Mouse (Mus musculus): ENCODE data around the gene Apol11b.
"Not testable (repeated sequence)": the region's sequence is repeated elsewhere in the genome, so short reads cannot be mapped to it uniquely, and the experiment has no call there.

Apol11b gene

DNA sequence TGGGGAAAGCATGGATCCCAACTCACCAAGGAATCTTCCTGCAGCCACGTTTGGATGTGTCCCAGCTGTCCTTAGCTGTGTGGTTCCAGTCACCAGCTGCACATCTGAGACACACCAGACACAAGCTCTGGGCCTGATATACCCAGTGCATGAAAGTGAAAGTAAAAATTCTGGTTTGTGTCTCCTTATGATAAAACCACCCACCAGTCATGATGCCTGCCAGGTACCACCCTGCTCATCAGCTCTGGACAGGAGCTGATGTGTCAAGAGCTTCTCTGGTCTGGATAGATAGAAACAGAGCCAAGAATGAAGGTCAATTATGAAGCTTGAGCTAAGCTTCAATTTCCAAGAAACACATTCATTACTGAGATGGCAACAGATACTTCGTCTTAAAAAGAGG is at the start of gene Apol11b:
Gene Apol11b (minus strand): TSS at position 111 of the 400 bp plus-strand sequence.
- DNase-seq (ENCODE audit: low spot score) = not testable (repeated sequence)

DNA sequence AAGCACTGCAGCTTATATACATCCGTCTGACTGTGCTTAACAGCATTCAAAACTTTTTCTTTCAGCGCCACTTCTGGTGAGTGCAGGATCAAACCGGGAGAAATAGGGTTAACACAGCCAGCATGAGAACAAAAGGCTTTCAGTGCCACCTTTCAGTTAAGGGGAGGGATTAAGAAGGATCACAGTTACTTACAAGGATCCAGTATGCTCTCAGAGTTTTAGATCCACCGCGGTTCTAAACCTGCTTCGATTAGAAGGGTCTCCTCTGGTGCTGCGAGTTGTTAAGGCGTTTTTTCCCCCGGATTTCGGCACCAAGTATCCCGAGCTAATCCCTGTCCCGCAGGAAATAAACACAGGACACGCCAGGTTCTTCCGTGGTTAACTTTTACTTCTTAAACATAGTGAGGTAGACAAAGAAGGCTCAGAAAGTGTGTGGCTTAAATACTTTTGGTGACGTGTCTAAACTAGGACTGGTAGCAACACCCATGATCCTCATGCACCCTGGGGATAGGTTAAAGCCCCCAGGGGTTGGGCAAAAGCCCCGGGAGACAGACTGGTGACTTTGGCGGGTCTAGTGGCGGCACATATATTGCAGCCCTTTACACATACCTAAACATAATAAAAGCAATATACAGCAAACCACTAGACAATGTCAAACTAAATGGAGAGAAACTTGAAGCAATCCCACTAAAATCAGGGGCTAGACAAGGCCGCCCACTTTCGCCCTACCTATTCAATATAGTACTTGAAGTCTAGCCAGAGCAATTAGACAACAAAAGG is 48.6 kb upstream of the Apol11b start:
- DNase-seq (ENCODE audit: low spot score) = not testable (repeated sequence)

DNA sequence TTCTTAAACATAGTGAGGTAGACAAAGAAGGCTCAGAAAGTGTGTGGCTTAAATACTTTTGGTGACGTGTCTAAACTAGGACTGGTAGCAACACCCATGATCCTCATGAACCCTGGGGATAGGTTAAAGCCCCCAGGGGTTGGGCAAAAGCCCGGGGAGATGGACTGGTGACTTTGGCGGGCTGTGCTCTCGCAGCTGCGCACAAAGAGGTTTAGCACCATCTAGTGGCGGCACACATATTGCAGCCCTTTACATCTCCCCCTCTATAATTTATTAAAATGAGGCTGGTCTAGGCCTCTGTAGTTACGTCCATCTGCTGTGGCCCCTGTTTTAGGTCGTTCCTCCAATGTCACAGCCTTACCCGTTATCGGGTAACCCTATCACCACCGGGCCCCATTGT is 40.9 kb upstream of the Apol11b start:
- not testable (repeated sequence) for DNase-seq (ENCODE audit: low spot score)

DNA sequence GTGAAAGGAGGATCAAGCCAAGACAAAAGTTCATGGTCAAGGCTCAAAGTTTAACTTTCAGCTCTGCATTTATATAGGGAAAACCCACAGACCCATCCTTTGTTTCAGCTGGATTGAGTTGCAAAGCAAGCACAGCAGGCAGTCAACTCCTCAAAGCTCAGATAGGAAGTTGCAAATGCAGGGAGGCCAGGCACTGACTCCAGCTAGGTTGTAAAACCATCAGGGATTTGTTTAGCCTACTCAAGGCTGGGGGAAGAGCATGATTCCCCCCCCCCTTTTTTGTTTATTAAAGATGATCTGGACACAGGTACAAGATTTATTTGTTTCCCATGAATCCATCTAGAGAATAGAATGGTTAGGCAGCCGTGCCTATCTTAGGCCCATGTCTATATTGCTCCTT is 31.0 kb upstream of the Apol11b start:
- DNase-seq (ENCODE audit: low spot score) = not testable (repeated sequence)

DNA sequence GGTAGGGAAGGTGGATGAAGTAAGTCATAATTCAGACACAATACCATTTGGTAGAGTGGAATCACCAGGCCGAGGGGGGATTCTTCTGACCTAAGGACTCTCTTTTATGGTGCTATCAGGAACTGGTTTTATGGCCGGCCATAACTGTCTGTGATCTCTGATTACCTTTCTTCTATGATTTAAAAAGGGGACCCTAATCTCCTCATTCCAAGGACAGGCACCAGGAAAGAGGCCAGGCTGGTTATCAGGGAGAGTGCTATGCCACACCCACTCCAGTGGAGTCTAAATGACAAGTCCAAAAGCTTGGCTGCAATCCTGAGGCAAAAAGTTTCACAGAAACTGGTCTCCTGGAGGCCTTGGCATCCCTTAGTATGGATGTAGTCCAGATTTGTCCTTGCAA is 18.8 kb upstream of the Apol11b start:
- DNase-seq (ENCODE audit: low spot score) = not testable (repeated sequence)

DNA sequence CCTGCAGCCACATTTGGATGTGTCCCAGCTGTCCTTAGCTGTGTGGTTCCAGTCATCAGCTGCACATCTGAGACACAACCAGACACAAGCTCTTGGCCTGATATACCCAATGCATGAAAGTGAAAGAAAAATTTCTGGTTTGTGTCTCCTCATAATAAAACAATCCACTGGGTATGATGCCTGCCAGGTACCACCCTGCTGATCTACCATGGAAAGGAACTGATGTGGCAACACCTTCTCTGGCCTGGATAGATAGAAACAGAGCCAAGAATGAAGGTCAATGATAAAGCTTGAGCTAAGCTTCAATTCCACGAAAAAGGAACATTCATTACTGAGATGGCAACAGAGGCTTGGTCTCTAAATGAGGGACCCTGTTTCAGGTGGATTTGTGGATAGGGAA is 16.7 kb upstream of the Apol11b start:
- not testable (repeated sequence) for DNase-seq (ENCODE audit: low spot score)

DNA sequence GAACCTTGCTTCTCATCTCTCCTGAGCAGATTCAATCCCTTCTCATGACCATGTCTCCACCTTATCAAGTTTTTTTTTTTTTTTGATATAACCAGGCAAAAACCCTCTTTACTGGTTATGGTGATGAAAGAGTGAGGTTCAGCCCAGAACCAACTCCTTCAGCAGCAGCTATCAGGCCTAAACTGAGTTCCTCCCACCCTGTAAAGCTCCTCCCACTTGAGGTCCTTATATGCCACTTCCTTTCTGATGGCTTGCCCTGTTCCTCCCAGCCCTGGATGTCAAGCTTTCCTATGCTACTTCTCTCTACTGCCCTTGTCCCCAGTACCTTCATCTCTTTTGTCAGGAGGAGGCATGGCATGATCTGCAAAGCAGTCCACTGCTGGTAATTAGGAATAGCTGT is 8.1 kb upstream of the Apol11b start:
- not testable (repeated sequence) for DNase-seq (ENCODE audit: low spot score)

DNA sequence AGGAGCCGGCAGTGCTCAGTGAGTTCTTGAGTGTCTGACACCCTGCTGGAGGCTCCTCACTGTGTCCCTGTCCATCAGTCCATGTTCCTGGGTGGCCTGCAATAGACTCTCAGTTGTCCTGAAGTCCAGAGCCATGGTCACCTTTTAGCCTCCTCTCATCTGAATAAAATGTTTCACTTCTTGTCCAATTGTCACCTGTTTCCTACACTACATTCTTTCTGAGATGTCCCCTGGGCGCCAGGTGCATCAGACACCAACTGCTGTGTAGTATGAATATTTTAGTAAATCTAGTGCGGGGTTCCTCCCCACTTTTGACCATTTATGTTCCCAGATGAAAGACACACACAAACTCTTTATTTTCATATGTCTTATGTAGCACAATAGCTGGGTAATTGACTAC is 13.3 kb downstream of the Apol11b start:
- DNase-seq (ENCODE audit: low spot score) = not testable (repeated sequence)

DNA sequence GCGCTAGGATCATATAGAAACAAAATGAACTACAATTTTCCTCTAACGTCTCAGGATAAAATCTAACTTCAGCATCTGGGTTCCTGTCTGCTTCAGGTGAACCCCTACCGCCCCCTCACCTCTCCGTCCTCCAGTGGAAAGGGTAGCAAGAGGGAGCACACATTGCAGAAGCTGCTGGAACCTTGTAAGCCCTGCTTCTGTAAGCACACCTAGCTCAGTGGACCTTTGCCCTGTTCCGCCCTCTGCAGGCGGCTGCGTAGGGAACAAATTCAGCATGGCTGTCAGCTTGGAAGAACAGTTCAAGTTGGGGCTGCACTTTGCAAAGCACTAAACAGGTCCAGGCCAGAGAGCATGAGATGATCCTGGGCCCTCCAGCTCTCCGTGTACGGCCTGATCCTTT is 14.4 kb downstream of the Apol11b start:
- DNase-seq (ENCODE audit: low spot score) = not testable (repeated sequence)

DNA sequence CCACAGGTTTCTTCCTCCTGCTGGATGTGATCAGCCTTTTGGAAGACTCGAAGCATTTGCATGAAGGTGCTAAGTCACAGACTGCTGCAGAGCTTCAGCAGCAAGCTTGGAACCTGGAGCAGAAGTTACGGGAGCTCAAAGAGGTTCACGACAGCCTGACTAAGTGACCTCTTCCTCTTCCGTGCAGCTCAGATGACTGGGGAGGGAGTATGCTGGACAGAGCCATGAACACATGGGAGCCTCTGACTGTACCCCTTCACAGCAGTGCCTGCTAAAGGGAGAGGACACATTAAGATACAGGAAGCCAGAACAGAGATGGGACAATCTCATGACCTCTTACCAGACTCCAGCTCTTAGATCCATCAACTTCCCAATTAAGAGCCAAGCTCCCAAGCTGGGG is 16.6 kb downstream of the Apol11b start:
- not testable (repeated sequence) for DNase-seq (ENCODE audit: low spot score)

DNA sequence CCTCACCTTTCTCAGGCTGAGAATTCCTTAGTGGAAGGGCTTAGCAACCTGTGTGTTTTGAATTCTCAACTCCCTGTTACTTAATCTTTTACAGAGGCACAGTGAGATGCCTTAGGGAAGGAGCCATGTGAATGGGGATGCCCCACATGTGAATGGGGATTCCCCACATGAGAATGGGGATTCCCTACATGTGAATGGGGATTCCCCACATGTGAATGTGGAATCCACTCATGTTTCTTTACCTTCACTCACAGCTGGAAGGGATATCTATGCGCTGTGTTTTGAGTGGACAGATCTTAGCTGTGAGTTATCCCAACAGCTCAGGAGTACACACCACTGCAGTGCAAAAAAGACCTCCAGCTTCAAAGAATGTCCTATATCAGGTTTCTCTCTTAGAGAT is 18.4 kb downstream of the Apol11b start:
- DNase-seq (ENCODE audit: low spot score) = no peak

DNA sequence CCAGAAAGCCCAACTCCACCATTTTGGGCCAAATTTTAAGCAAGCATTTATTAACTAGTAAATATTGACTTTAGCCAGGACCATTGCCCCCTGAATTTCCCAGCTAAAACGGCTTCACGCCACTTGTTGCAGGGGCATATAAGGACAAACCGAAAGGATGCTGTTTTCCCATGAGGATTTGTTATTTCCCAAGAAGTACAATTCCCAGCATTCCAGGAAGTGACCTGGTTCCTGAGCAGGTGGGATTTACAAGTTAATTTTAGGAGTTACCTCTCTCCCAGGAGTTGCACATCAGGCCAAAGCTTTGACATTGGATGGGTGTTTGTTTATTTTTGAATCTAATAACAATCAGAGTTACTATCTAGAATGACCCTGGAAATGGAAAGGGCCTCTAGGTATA is 37.0 kb downstream of the Apol11b start:
- no peak for DNase-seq (ENCODE audit: low spot score)

DNA sequence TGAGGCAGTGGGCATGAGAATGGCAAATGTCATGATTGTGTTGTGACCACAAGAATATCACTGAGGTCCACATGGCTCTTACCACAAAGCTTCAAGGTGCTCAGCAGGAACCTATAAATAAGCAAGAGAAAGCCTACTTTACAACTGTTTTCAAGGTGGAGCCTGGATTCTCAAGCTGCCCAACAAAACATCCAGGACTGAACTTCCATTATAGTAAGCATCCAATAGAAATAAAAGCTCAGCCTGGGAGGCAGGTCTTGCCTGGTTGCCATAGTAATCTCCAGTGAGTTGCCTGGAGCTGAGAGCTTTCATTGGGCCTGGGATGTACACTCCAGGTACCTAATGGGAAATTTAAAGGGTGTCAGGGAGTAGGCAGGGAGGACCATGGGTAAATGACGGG is 44.1 kb downstream of the Apol11b start, which contains the start of gene Gm36245:
Gene Gm36245 (plus strand): TSS at position 301 of the 400 bp plus-strand sequence.
- DNase-seq (ENCODE audit: low spot score) = no peak

DNA sequence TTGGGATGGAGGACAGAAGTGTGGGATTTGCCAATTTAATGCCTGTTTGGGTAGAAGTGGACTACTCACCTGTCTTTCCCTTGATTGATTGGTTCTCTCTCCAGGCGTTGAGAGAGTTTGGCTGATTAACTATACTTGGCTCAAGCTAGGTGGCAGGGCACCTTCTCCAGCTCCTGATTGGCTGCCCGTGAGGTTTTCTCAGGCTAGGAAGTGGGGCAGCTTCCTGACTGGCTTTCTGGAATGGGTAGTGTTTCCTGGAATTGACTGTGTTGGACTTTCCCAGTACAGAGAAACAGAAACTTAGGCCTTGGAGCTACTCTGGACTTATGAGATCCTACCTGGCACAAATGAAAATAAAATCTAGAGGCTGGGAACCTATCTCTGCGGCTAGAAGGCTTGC is 44.7 kb downstream of the Apol11b start:
- DNase-seq (ENCODE audit: low spot score) = no peak

DNA sequence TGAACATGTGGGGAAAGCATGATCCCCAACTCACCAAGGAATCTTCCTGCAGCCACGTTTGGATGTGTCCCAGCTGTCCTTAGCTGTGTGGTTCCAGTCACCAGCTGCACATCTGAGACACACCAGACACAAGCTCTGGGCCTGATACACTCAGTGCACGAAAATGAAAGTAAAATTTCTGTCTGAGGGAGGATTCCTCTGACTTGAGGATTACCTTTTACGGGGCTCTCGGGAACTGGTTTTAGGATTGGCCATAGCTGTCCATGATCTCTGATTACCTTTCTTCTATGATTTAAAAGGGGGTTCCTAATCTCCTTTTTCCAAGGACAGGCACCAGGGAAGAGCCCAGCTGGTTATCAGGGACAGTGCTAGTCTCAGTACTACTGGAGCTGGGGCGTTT is 47.1 kb downstream of the Apol11b start, which contains the start of gene Apol10b:
Gene Apol10b (minus strand): TSS at position 165 of the 400 bp plus-strand sequence.
- DNase-seq (ENCODE audit: low spot score) = no peak

DNA sequence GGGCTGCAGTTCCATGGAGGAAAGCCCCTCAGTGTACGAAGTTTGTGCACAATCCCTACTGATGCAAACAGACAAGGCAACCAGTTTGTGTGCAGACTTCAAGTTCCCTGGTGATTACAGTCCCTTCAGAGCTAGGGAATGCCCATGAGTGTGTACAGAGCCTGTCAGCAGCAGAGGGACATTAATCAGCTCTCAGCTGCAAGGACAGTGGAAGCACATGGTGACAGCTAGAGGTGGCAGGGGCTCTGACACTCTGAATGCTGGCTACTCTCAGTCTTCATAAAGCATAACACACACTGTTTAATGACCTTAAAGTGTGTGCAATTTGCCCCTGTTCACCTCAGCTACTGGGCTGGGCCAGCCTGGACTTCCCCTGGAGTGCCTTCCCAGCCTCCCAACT is 49.5 kb downstream of the Apol11b start:
- DNase-seq (ENCODE audit: low spot score) = no peak

DNA sequence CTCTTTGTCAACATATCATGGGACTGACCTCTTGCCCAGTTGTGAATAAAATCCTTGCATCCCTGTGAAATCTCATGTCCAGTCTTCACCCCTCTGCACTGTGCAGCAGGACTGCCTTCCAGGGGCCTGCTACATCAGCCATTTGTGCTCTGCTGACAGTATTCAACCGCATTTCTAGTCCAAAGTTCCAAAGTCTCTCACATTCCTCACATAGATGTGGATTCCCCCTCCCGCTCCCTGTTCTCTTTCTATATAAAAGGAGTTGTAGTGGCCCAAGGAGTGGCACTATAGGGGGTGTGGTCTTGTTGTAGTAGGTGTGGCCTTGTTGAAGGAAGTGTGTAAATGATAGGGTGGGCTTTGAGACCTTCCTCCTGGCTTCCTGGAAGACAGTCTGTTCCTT is 52.2 kb downstream of the Apol11b start:
- DNase-seq (ENCODE audit: low spot score) = no peak

DNA sequence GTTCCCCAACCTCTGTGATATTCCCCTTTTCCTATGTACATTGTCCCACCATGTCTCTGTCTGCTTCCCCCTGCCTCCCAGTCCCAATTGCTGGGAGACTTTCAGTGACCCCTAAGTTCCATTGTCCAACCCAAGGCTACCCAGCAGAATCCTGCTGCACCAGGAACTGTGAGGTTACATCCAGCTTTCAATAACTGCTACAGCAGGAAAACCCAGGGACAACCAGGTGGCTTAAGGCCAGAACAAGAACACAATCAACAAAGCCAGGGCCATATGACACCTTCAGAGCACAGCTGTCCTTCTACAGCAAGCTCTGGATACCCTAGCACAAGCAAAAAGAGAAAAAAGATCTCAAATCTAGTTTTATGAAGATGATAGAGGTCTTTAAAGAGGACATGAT is 54.1 kb downstream of the Apol11b start:
- no peak for DNase-seq (ENCODE audit: low spot score)

DNA sequence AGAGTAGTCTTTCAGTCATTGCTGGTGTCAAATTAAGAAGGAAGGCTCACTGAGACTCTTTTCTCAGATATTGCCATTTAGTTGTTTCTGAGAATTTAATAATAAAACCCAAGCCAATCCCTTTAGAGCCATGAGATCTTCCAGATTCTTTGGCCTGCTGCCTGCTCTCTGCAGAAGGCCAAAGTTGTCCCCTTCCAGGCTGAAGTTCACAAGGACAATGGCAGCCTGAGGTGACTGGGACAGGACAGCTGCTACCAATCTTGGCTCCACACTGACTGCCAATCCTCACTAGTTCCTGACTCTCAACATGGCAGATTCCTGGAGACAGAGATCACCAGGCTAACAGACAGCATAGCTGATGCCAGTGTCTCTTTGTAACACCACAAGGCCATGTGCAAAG is 56.1 kb downstream of the Apol11b start:
- DNase-seq (ENCODE audit: low spot score) = no peak
